Mouse (Mus musculus): Measurements from ENCODE around the gene Pdss1.

The Pdss1 gene

DNA sequence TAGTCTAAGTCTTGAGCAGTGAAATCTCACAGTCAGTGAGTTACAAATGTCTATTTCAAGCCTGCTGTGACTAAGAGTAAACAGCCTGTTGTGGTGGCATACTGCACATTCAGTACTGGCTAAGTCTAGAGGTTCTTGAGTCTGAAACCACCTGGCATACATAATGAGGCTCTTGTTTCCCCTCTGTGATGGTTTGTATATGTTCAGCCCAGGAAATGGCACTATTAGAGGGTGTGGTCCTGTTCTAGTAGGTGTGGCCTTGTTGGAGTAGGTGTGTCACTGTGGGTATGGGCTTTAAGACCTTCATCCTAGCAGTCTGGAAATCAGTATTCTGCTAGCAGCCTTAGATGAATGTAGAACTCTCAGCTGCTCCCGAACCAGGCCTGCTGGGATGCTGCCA is 62.1 kb downstream of the Pdss1 start:
- in situ Hi-C loops (cut with MseI, MboI), result no loop called here

DNA sequence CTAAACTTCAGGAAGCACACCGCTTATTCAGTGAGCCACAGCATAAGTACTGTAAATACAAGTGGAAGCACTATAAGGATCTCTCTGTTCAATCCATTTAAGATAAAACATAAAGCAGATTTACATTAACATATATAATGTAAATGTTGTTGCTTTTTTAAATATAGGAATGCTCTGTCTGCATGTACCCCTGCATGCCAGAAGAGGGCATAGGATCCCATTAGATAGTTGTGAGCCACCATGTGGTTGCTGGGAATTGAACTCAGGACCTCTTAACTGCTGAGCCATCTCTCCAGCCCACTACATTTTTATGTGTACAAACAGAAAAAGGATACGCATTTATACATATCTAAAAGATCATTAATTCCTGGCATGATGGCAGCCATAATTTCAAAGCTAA is 66.4 kb downstream of the Pdss1 start:
- in situ Hi-C loops (cut with MseI, MboI), result no loop called here

DNA sequence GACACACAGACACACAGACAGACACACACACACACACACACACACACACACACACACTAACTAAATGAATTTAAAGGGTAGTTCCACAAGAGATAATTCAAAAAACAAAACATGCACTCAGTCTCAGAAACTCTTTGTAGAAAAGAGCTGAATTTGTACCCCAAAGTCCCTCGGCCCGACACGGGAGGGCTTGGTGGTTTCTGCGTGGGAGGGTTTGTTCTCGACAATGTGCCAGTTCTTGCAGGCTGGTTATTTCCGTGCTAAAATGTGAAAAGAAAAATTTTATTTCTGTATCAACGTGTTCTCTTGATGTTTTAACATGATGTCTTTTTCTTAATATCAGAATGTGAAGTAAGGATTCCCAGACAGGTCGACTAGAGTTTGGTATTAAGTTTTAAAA is 66.9 kb downstream of the Pdss1 start:
- in situ Hi-C loops (cut with MseI, MboI), result no loop called here

DNA sequence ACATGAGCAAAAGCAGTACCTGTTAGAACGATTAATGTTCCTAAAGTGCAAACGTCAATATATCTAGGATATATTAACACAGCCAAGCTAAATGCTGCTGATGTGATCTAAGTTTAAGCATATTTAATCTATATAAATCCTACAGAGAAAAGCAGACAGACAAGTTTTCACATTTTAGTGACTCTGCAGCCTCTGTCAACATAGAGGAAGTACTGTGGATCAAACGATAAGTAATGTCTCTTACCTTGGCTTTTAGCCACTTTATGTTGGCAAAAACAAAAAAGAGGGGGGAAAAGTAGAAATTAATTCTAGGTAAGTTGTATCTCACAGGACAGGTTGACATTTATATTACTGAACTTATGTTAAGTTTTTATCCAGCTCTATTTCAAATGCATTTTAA is 67.6 kb downstream of the Pdss1 start:
- in situ Hi-C loops (cut with MseI, MboI), result no loop called here

DNA sequence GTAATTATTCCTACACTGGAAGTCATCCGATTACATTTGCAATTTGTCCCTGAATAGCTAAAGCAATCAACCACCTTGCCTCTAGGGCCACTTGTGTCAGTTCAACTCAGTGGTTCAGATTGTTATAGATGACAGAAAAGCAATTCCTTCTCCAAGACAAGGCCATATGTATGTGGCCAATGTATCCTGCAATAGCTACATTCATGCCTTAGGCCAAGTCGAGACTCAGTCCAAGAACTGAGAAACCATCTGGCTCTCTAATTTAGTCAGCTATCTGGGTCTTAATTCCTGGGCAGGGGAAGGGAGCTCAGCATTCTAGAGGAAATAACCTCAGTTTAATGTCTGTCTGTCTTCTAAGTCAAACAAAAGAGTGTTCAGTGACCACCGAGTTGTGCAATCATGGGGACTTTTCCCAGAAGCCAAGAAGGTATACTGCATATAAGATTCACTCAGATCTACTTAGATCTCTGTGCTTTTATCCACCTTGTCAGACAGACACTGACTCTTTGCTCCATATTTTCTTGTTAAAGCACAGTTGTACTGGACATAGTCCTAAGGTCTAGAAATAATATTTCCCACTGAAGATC is 82.2 kb downstream of the Pdss1 start:
- in situ Hi-C loops (cut with MseI, MboI), result no loop called here

DNA sequence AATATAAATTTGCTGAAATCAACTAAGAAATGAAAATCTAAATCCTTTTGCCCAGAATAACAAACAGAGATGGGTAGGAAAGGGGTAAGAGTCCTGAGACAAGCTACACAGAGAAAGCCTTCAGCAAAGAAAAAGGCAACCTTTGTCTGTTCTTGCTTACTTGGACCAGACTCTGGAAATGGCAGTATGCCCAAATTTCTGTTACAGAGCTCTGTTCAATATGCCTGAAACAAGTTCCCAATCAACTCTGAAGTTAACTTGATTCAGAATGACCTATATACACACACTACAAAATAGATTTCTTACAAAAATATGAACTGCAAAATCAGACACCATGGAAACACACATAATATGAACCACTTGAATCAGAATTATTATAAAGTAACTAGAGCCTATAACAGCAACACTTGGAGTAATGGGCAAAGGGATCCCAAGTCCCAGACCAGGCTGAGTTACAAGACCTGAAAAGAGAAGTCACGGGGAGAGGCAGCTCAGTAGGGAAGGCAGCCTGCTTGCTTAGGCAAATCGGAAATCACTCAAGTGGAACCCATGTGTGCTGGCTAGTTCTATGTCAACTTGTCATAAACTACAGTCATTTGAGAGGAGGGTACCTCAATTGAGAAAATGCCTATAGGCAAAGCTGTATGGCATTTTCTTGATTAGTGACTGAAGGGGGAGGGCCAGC is 90.8 kb downstream of the Pdss1 start:
- in situ Hi-C loops (cut with MseI, MboI), result no loop called here
